Mouse (Mus musculus): ENCODE results near the gene Rpl18.

DNA sequence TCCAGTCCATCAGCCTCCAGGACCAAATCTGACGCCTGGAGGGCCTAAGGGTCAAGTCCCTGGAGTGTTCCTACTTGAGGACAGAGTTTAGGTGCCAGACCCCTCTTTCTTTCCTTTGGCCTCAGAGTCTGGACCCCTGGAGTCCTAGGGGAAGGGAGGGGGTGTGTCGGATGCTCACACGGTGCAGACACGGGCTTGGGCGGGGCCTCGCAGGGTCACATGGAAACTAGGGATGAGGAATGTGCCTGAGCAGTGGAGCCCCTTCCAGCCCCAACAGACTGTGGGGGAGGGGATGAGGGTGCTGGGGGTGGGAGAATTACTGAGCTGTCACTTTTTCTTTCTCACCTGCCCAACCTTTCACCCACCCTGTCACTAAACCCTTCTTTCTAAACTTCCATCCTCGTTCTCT lies 9.4 kb upstream of the Rpl18 start:
- TF ChIP-seq CTCF (IDR thresholded peaks at IDR 0.05; ENCODE audit: low read depth) (no peak), EP300 (optimal IDR thresholded peaks at IDR 0.05) (no peak)

Data from stomach, postnatal 0 days (tissue).